Comparison of ENCODE assay signal across 8 mouse cellular contexts in genomic region chr10:121124481-121124880, GRCm38 (mm10).
DNase-seq lines count a peak whose midpoint lies in the region; ATAC-seq and TF ChIP-seq lines count a peak whose summit lies in the region.

No protein-coding gene starts in this region.

- DNase-seq in forebrain, postnatal 0 days = no peak
- DNase-seq in 3134 (ENCODE audit: extremely low read depth, insufficient read length, low spot score) = peak; percentile 28
- peak; percentile 31 for DNase-seq in adrenal gland, postnatal 25 days
- no peak for DNase-seq in liver, embryonic 14.5 days (ENCODE audit: low read depth in 3 of 3, low spot score in 3 of 3)
- no peak for DNase-seq in hindbrain, postnatal 0 days (ENCODE audit: low spot score)
- no peak for DNase-seq in embryo, embryonic 11 days
- DNase-seq in layer of hippocampus, adult 9-11 months = no peak

- no peak for TF ChIP-seq EP300 in liver, embryonic 14.5 days (IDR thresholded peaks at IDR 0.05; ENCODE audit: low read depth)

- 94% methylated on average over 16 of the region's 16 CpGs for WGBS in forebrain, postnatal 0 days
- 93% methylated on average over 16 of the region's 16 CpGs for WGBS in forebrain, embryonic 16.5 days
- 81% methylated on average over 16 of the region's 16 CpGs for WGBS in liver, embryonic 14.5 days (ENCODE audit: insufficient replicate concordance)
- 87% methylated on average over 16 of the region's 16 CpGs for WGBS in hindbrain, postnatal 0 days

- H3K4me3 ChIP-seq in forebrain, postnatal 0 days (ENCODE audit: low read depth, low read length) = no peak overlapping the region
- H3K4me3 ChIP-seq in forebrain, embryonic 16.5 days (replicated peaks; ENCODE audit: low read length) = no peak overlapping the region
- H3K4me3 ChIP-seq in liver, embryonic 14.5 days (ENCODE audit: insufficient read depth in 1 of 2, low read depth in 2 of 2, low read length in 2 of 2) = no peak overlapping the region
- no peak overlapping the region for H3K4me3 ChIP-seq in hindbrain, postnatal 0 days (ENCODE audit: low read length)

- H3K27me3 ChIP-seq in forebrain, postnatal 0 days (ENCODE audit: insufficient read depth, low read length) = no peaks in the 10 kb centered on the region
- H3K27me3 ChIP-seq in forebrain, embryonic 16.5 days (replicated peaks; ENCODE audit: control insufficient read depth, insufficient read depth, low read length) = no peaks in the 10 kb centered on the region
- no peaks in the 10 kb centered on the region for H3K27me3 ChIP-seq in liver, embryonic 14.5 days (ENCODE audit: control insufficient read depth, insufficient read depth, low read length)
- no peaks in the 10 kb centered on the region for H3K27me3 ChIP-seq in hindbrain, postnatal 0 days (ENCODE audit: insufficient read depth, low read length)

- no peak for ATAC-seq in forebrain, postnatal 0 days
- ATAC-seq in forebrain, embryonic 16.5 days = no peak
- ATAC-seq in liver, embryonic 14.5 days (ENCODE audit: insufficient read depth) = no peak
- ATAC-seq in hindbrain, postnatal 0 days = no peak

- H3K4me1 ChIP-seq in forebrain, postnatal 0 days (ENCODE audit: insufficient read depth) = no peaks in the 10 kb centered on the region
- peaks cover 4% of the 10 kb centered on the region; the same call in 1 of the 2 replicates for H3K4me1 ChIP-seq in forebrain, embryonic 16.5 days (replicated peaks; ENCODE audit: control insufficient read depth, insufficient read depth, low read length)
- no peaks in the 10 kb centered on the region; a peak in 1 of 4 replicates for H3K4me1 ChIP-seq in liver, embryonic 14.5 days (replicated peaks; ENCODE audit: control insufficient read depth in 2 of 2, insufficient read depth in 2 of 2, low read length in 1 of 2)
- H3K4me1 ChIP-seq in hindbrain, postnatal 0 days (ENCODE audit: insufficient read depth, low read length) = no peaks in the 10 kb centered on the region

- no peak overlapping the region for H3K27ac ChIP-seq in forebrain, postnatal 0 days (ENCODE audit: low read depth, low read length)
- H3K27ac ChIP-seq in forebrain, embryonic 16.5 days (ENCODE audit: low read length) = no peak overlapping the region
- H3K27ac ChIP-seq in liver, embryonic 14.5 days = no peak overlapping the region
- no peak overlapping the region for H3K27ac ChIP-seq in hindbrain, postnatal 0 days

- no peaks in the 10 kb centered on the region for H3K36me3 ChIP-seq in forebrain, postnatal 0 days (ENCODE audit: insufficient read depth)
- no peaks in the 10 kb centered on the region for H3K36me3 ChIP-seq in forebrain, embryonic 16.5 days (ENCODE audit: control insufficient read depth, insufficient read depth)
- no peaks in the 10 kb centered on the region for H3K36me3 ChIP-seq in liver, embryonic 14.5 days (replicated peaks; ENCODE audit: control insufficient read depth, insufficient read depth, low read depth)
- H3K36me3 ChIP-seq in hindbrain, postnatal 0 days (ENCODE audit: insufficient read depth, low read length) = no peaks in the 10 kb centered on the region

- peak; percentile 24; the same call in 1 of the 2 replicates for TF ChIP-seq CTCF in forebrain, postnatal 0 days (IDR thresholded peaks at IDR 0.05; ENCODE audit: low read depth)
- peak; percentile 51 for TF ChIP-seq CTCF in liver, embryonic 14.5 days (IDR thresholded peaks at IDR 0.05; ENCODE audit: low read depth)
- no peak for TF ChIP-seq CTCF in hindbrain, postnatal 0 days (IDR thresholded peaks at IDR 0.05; ENCODE audit: low read depth)

- H3K9ac ChIP-seq in forebrain, postnatal 0 days = no peak overlapping the region
- no peak overlapping the region for H3K9ac ChIP-seq in forebrain, embryonic 16.5 days (replicated peaks; ENCODE audit: low read depth, low read length)
- no peak overlapping the region for H3K9ac ChIP-seq in liver, embryonic 14.5 days (replicated peaks)
- H3K9ac ChIP-seq in hindbrain, postnatal 0 days (replicated peaks; ENCODE audit: low read length) = no peak overlapping the region

- H3K9me3 ChIP-seq in forebrain, postnatal 0 days (ENCODE audit: low read length) = no peaks in the 10 kb centered on the region
- no peaks in the 10 kb centered on the region for H3K9me3 ChIP-seq in forebrain, embryonic 16.5 days (ENCODE audit: control insufficient read depth, low read length)
- H3K9me3 ChIP-seq in liver, embryonic 14.5 days (ENCODE audit: control insufficient read depth, low read length) = no peaks in the 10 kb centered on the region
- no peaks in the 10 kb centered on the region for H3K9me3 ChIP-seq in hindbrain, postnatal 0 days (ENCODE audit: low read length)

- no peak overlapping the region for H3K4me2 ChIP-seq in forebrain, postnatal 0 days (ENCODE audit: low read depth)
- H3K4me2 ChIP-seq in forebrain, embryonic 16.5 days (ENCODE audit: low read length) = no peak overlapping the region
- no peak overlapping the region for H3K4me2 ChIP-seq in liver, embryonic 14.5 days (ENCODE audit: low read depth)
- H3K4me2 ChIP-seq in hindbrain, postnatal 0 days (ENCODE audit: low read depth, low read length) = no peak overlapping the region

Comparison
In these comparisons a context has a peak if more than half of its experiments do, and no peak if none do; other contexts are left out.
1. DNase-seq: peak in 3134 (single experiment) and adrenal gland, postnatal 25 days (single experiment); none in forebrain, postnatal 0 days (single experiment), liver, embryonic 14.5 days (0 of 3), hindbrain, postnatal 0 days (single experiment), embryo, embryonic 11 days (single experiment) and layer of hippocampus, adult 9-11 months (single experiment).